Mouse (Mus musculus) heart, postnatal 10 days (tissue): ENCODE results near the gene Ubr7. TPM values are rescaled to one million over a fixed set of nuclear protein-coding genes. Genes with fewer than 3 reads are reported as not detected.

Source experiments
- DNase-seq, 2 experiments: peaks; one replicate each; pipeline ENCODE4 v3.0.0; 2021
- intact Hi-C: fragments of 180-260 bp; cut with DNase I; formaldehyde crosslinking; loops from one replicate; pipeline ENCODE4 v1.15.1; 2025
- total RNA-seq, 2 experiments: library from RNA; stranded (reverse); gene quantifications; 2 replicates each; pipeline ENCODE4 v1.2.3; 2021

Gene Ubr7
- total RNA-seq, 2 experiments from 2014 or later, result 33.1 to 34.3 TPM

GRCm38 (mm10) chr12:102785593-102785985 lies 27.8 kb downstream of the Ubr7 start:
- DNase-seq, result no peak
- intact Hi-C loops, result no loop called here

GRCm38 (mm10) chr12:102787927-102788326 lies 30.2 kb downstream of the Ubr7 start:
- DNase-seq, result no peak
- intact Hi-C loops, result no loop called here

GRCm38 (mm10) chr12:102799528-102799927 lies 41.8 kb downstream of the Ubr7 start:
- intact Hi-C loops, result no loop called here
- DNase-seq, result no peak

GRCm38 (mm10) chr12:102814858-102815257 lies 57.1 kb downstream of the Ubr7 start:
- intact Hi-C loops, result no loop called here
- no peak for DNase-seq

- DNase-seq, result no peak
- intact Hi-C loops, result no loop called here
These were observed 68.6 kb downstream of the Ubr7 start for GRCm38 (mm10) chr12:102826399-102826798.

- intact Hi-C loops, result no loop called here
These were observed 69.4 kb downstream of the Ubr7 start for GRCm38 (mm10) chr12:102827119-102827518.

More at GRCm38 (mm10) chr12:102827119-102827518, 69.4 kb downstream of the Ubr7 start:
- DNase-seq, result no peak

Other genes starting within 250 kb of the Ubr7 start
- not detected for gene Chga, start 203.0 kb upstream of the Ubr7 start, total RNA-seq
- gene Itpk1, start 53.0 kb upstream of the Ubr7 start, total RNA-seq, result 10 to 100 TPM in 1 of 2 experiments, 1 to 10 TPM in 1; 9.6 to 11.2 TPM
- 10 to 100 TPM in 1 of 2 experiments, 1 to 10 TPM in 1; 9.1 to 10.5 TPM for gene Moap1, start 14.3 kb upstream of the Ubr7 start, total RNA-seq
- 1 to 10 TPM; 4.8 to 5.5 TPM for gene Tmem251, start 14.2 kb upstream of the Ubr7 start, total RNA-seq
- not detected for gene Gm28051, start 202 bp upstream of the Ubr7 start, total RNA-seq
- 10 to 100 TPM; 10.6 to 11.7 TPM for gene Gon7, start 164 bp upstream of the Ubr7 start, total RNA-seq
- gene Gm20604, start 705 bp downstream of the Ubr7 start, total RNA-seq, result 1 to 10 TPM; 5.0 to 5.4 TPM
- 10 to 100 TPM; 35.6 to 38.1 TPM for gene Btbd7, start 120.5 kb downstream of the Ubr7 start, total RNA-seq
- not detected for gene Cox8c, start 141.3 kb downstream of the Ubr7 start, total RNA-seq
- under 1 TPM; 0.02 to 0.14 TPM for gene Unc79, start 190.9 kb downstream of the Ubr7 start, total RNA-seq